Mouse (Mus musculus): ENCODE measurements around the gene Rai1. TPM values are rescaled to one million over a fixed set of nuclear protein-coding genes. Genes with fewer than 3 reads are reported as not detected.

Gene Rai1
- total and polyA plus RNA-seq, 3 experiments, result 6.6 to 22.6 (median 15.4) TPM

DNA sequence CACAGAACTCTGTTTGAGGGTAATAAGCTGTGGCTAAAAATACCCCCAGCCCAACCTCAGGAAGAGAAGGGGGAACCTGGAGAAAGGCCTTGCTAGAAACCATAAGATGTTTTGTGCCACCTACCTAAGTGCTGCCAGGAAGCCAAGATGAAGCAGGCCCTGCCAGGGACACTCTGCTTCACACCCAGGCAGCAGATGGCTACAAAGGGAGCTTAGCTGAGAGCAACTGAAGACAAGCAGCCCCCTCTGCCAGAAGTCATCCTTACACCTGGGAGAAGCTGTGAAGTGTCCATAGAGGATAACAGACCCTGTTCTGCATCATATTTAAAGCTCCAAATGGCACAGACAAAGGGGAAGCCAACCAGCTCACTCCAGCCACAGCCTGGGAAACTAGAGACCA, 141.3 kb downstream of the Rai1 start:
- Histone ChIP-seq H3K9me3 (replicated peaks; ENCODE audit: low read length) (no peaks in the 10 kb centered on the region), H3K27me3 (replicated peaks) (no peaks in the 10 kb centered on the region), H3K4me3 (replicated peaks in 1 of 3; ENCODE audit: low read depth in 2 of 3, low read length in 2 of 3, poor library complexity in 1 of 3) (no peak overlapping the region), H3K4me2 (ENCODE audit: insufficient read depth, low read depth, poor library complexity, severe bottlenecking) (no peak overlapping the region), H3K9ac (ENCODE audit: insufficient read depth, low read depth) (no peak overlapping the region), H3K79me2 (replicated peaks; ENCODE audit: control insufficient read depth, extremely low read depth, insufficient read depth, poor library complexity, severe bottlenecking) (no peaks in the 10 kb centered on the region), H3K36me3 (replicated peaks in 1 of 2; ENCODE audit: control insufficient read depth in 1 of 2, insufficient read depth in 1 of 2, low read length in 1 of 2) (peaks cover 12 to 40% of the 10 kb centered on the region in 2 experiments), H3K27ac (ENCODE audit: insufficient read depth, low read depth) (no peak overlapping the region), H3K4me1 (ENCODE audit: control insufficient read depth in 1 of 2, insufficient read depth in 2 of 2) (peaks cover 0 to 7% of the 10 kb centered on the region in 2 experiments; a peak in 1 of 4 replicates)
- dilution Hi-C loops (cut with MboI; ENCODE audit: extremely low pct_ligation_motif_present, extremely low pct_unique_long_range_greater_than_20kb, low sequenced_read_pairs), result no loop called here
- in situ Hi-C loops (cut with MboI; ENCODE audit: low pct_ligation_motif_present, low pct_unique_long_range_greater_than_20kb, low sequenced_read_pairs), result no loop called here
- DNase-seq (ENCODE audit: extremely low read depth), result no peak
- TF ChIP-seq MAFK (IDR thresholded peaks at IDR 0.05; ENCODE audit: insufficient replicate concordance, low read length) (no peak), ETS1 (conservative IDR thresholded peaks at IDR 0.05; ENCODE audit: low read depth, low read length) (no peak), MEF2A (IDR thresholded peaks at IDR 0.05; ENCODE audit: borderline replicate concordance, low read depth, low read length) (no peak), TCF12 (IDR thresholded peaks at IDR 0.05; ENCODE audit: low read depth, low read length) (no peak), MYC (IDR thresholded peaks at IDR 0.05; ENCODE audit: low read depth, low read length) (no peak), MXI1 (IDR thresholded peaks at IDR 0.05; ENCODE audit: low read depth, low read length) (no peak), JUN (IDR thresholded peaks at IDR 0.05; ENCODE audit: insufficient read depth, low read depth, low read length) (no peak), MAX (IDR thresholded peaks at IDR 0.05; ENCODE audit: low read length) (no peak), ZKSCAN1 (IDR thresholded peaks at IDR 0.05; ENCODE audit: borderline replicate concordance, low read depth, low read length) (no peak), KAT2A (IDR thresholded peaks at IDR 0.05; ENCODE audit: insufficient replicate concordance, low read length) (no peak), EP300 (IDR thresholded peaks at IDR 0.05; ENCODE audit: low read length) (no peak), SIN3A (IDR thresholded peaks at IDR 0.05; ENCODE audit: low read length) (no peak), USF2 (conservative IDR thresholded peaks at IDR 0.05; ENCODE audit: low read depth, low read length) (no peak), HCFC1 (IDR thresholded peaks at IDR 0.05; ENCODE audit: low read depth, low read length) (no peak), PAX5 (IDR thresholded peaks at IDR 0.05; ENCODE audit: low read length) (no peak), NELFE (IDR thresholded peaks at IDR 0.05; ENCODE audit: low read depth, low read length) (no peak), RAD21 (IDR thresholded peaks at IDR 0.05; ENCODE audit: low read depth, low read length) (no peak), ELF1 (IDR thresholded peaks at IDR 0.05; ENCODE audit: low read depth, low read length) (no peak)

DNA sequence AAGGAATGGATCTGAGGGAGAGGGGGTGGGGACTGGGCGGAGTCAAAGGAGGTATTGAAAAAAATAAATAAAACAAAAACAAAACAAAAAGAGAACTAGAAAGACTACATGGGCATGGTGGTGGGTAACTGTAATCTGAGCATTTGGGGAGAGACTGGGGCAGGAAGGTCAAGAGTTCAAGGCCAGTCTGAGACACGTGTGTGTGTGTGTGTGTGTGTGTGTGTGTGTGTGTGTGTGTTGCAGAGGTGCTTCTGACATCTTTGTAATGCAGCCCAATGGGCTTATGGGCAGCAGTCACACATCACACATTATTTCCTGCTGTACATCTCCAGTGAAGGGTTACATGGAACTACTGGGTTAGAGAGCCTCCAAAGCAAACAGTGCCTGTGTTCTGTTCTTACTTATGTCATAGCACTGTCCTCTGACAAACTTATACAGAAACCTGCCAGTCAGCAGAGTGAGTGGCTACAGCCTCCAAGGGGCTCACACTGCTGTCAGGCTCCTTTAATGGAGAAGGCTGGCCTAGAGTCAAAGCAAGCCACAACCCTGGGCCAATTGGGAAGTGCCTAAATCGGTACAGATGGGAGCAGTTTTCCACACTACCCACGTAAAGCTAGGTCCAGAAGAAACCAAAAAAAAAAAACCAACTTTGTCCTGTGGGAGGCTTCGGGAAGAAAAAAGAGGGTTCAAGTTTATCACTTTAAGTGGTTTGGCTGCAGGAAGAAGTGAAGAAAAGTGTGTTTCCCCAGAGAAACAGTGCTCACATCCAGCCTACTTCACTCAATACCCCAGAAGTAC, 143.1 kb downstream of the Rai1 start:
- Histone ChIP-seq H3K27ac (ENCODE audit: insufficient read depth, low read depth) (no peak overlapping the region), H3K79me2 (replicated peaks; ENCODE audit: control insufficient read depth, extremely low read depth, insufficient read depth, poor library complexity, severe bottlenecking) (no peaks in the 10 kb centered on the region), H3K9me3 (replicated peaks; ENCODE audit: low read length) (no peaks in the 10 kb centered on the region), H3K4me1 (ENCODE audit: control insufficient read depth in 1 of 2, insufficient read depth in 2 of 2) (no peaks in the 10 kb centered on the region), H3K4me2 (ENCODE audit: insufficient read depth, low read depth, poor library complexity, severe bottlenecking) (no peak overlapping the region), H3K9ac (ENCODE audit: insufficient read depth, low read depth) (no peak overlapping the region), H3K4me3 (replicated peaks in 1 of 3; ENCODE audit: low read depth in 2 of 3, low read length in 2 of 3, poor library complexity in 1 of 3) (no peak overlapping the region), H3K36me3 (replicated peaks in 1 of 2; ENCODE audit: control insufficient read depth in 1 of 2, insufficient read depth in 1 of 2, low read length in 1 of 2) (peaks cover 5 to 37% of the 10 kb centered on the region in 2 experiments), H3K27me3 (replicated peaks) (no peaks in the 10 kb centered on the region)
- dilution Hi-C loops (cut with MboI; ENCODE audit: extremely low pct_ligation_motif_present, extremely low pct_unique_long_range_greater_than_20kb, low sequenced_read_pairs) (no loop called here), in situ Hi-C loops (cut with MboI; ENCODE audit: low pct_ligation_motif_present, low pct_unique_long_range_greater_than_20kb, low sequenced_read_pairs) (no loop called here)
- DNase-seq (ENCODE audit: extremely low read depth), result no peak
- TF ChIP-seq USF1 (IDR thresholded peaks at IDR 0.05; ENCODE audit: low read depth, low read length) (no peak), ZMIZ1 (IDR thresholded peaks at IDR 0.05; ENCODE audit: low read depth, low read length) (no peak), TBP (conservative IDR thresholded peaks at IDR 0.05; ENCODE audit: low read depth, low read length) (no peak), KAT2A (IDR thresholded peaks at IDR 0.05; ENCODE audit: insufficient replicate concordance, low read length) (no peak), UBTF (IDR thresholded peaks at IDR 0.05; ENCODE audit: low read depth, low read length) (no peak), CTCF (conservative IDR thresholded peaks at IDR 0.05 in 1 of 2, IDR thresholded peaks at IDR 0.05 in 1 of 2; ENCODE audit: low read depth in 2 of 2, low read length in 2 of 2) (no peak), E2F4 (IDR thresholded peaks at IDR 0.05; ENCODE audit: insufficient replicate concordance, low read depth, low read length) (no peak), ETS1 (conservative IDR thresholded peaks at IDR 0.05; ENCODE audit: low read depth, low read length) (no peak), CHD1 (IDR thresholded peaks at IDR 0.05; ENCODE audit: low read depth, low read length) (no peak), MAFK (IDR thresholded peaks at IDR 0.05; ENCODE audit: insufficient replicate concordance, low read length) (no peak), NRF1 (IDR thresholded peaks at IDR 0.05; ENCODE audit: low read depth, low read length) (no peak), BHLHE40 (IDR thresholded peaks at IDR 0.05; ENCODE audit: low read depth, low read length) (no peak), PAX5 (IDR thresholded peaks at IDR 0.05; ENCODE audit: low read length) (no peak), MYC (IDR thresholded peaks at IDR 0.05; ENCODE audit: low read depth, low read length) (no peak), SIN3A (IDR thresholded peaks at IDR 0.05; ENCODE audit: low read length) (no peak), EP300 (IDR thresholded peaks at IDR 0.05; ENCODE audit: low read length) (no peak), HCFC1 (IDR thresholded peaks at IDR 0.05; ENCODE audit: low read depth, low read length) (no peak), CHD2 (IDR thresholded peaks at IDR 0.05; ENCODE audit: low read length) (no peak), SMC3 (IDR thresholded peaks at IDR 0.05; ENCODE audit: low read depth, low read length) (no peak), ELF1 (IDR thresholded peaks at IDR 0.05; ENCODE audit: low read depth, low read length) (no peak)

Measured in CH12.LX (cell line).